Mouse (Mus musculus): ENCODE data around the gene Ociad1. TPM values are rescaled to one million over a fixed set of nuclear protein-coding genes. Genes with fewer than 3 reads are reported as not detected.
A peak's percentile ranks its signal among the peaks of the same experiment; 100 is the strongest.
"Not testable (repeated sequence)": the region's sequence is repeated elsewhere in the genome, so short reads cannot be mapped to it uniquely, and the experiment has no call there.

Ociad1 gene
- polyA plus RNA-seq, 1 experiment from 2014 or later, result 148 TPM

DNA sequence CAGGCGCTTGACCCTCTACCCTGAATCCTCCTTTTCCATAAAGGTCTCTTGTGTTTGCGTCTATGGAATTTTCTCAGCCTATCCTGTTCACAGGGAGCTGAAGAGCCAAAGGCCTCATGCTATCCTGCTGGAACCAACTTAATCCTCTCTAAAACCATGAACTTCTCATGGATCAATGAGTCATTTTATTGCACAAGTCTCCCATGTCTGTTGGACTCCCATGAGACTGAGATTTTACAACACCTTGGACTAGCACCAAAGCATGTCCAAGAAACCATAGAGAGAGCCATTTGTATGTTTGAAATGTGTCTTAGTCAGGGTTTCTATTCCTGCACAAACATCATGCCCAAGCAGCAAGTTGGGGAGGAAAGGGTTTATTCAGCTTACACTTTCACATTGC is 22.1 kb downstream of the Ociad1 start:
- Histone ChIP-seq H3K27ac (ENCODE audit: low read depth, low read length) (no peak overlapping the region), H3K9ac (ENCODE audit: low read depth, low read length) (no peak overlapping the region), H3K4me3 (ENCODE audit: low read depth, low read length) (no peak overlapping the region), H3K9me3 (ENCODE audit: control insufficient read depth, low read length) (no peaks in the 10 kb centered on the region), H3K36me3 (ENCODE audit: control insufficient read depth, insufficient read depth, low read length) (peaks cover 14% of the 10 kb centered on the region; the same call in 1 of the 2 replicates), H3K4me1 (replicated peaks; ENCODE audit: control insufficient read depth, insufficient read depth, low read length) (no peaks in the 10 kb centered on the region), H3K27me3 (ENCODE audit: control insufficient read depth, insufficient read depth, low read length) (no peaks in the 10 kb centered on the region), H3K4me2 (replicated peaks; ENCODE audit: low read depth, low read length) (no peak overlapping the region)
- WGBS, result 98% methylated on average over 2 of the region's 2 CpGs
- ATAC-seq (ENCODE audit: low FRiP score) (no peak), DNase-seq (ENCODE audit: low spot score) (no peak)

DNA sequence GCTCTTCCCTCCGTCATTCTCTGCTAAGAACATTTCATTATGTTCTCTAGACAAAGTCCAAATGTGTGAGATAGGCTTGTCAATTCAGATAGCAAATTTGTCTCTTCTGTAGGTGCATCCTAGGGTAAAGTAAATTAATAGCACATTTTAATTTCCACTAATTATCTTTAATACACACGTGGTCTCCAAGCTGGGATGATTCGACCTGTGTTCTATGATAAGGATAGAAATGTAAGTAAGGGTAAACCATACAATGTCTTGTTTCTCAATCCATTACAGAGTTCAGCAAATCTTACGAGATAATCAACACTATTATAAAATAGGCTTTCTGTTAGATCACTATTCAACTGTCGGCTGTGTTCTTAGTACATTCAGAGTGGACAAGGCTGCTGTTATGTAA is 26.7 kb downstream of the Ociad1 start:
- 93% methylated on average over 5 of the region's 5 CpGs for WGBS
- no peak for ATAC-seq (ENCODE audit: low FRiP score)

DNA sequence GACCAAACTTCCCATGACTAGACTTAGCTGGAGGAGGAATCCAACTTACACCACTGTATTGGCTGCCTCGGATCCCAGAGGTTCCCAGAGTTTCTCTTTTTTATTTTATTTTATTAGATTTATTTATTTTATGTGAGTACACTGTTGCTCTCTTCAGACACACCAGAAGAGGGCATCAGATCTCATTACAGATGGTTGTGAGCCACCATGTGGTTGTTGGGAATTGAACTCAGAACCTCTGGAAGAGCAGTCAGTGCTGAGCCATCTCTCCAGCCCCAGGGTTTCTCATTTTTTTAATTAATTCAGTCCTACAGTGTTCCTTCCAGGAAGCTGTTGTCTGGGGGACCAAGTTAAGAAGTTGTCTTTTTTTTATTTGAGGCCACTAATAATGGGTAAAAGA is 30.1 kb downstream of the Ociad1 start:
- H3K4me1 ChIP-seq (replicated peaks; ENCODE audit: control insufficient read depth, insufficient read depth, low read length); H3K9ac ChIP-seq (ENCODE audit: low read depth, low read length); ATAC-seq (ENCODE audit: low FRiP score); DNase-seq (ENCODE audit: low spot score); H3K4me2 ChIP-seq (replicated peaks; ENCODE audit: low read depth, low read length); H3K27me3 ChIP-seq (ENCODE audit: control insufficient read depth, insufficient read depth, low read length); H3K4me3 ChIP-seq (ENCODE audit: low read depth, low read length); H3K9me3 ChIP-seq (ENCODE audit: control insufficient read depth, low read length); H3K36me3 ChIP-seq (ENCODE audit: control insufficient read depth, insufficient read depth, low read length); H3K27ac ChIP-seq (ENCODE audit: low read depth, low read length): not testable (repeated sequence)
- 88% methylated on average over 1 of the region's 1 CpGs for WGBS

More for the DNA sequence above, 26.7 kb downstream of the Ociad1 start:
- Histone ChIP-seq H3K9ac (ENCODE audit: low read depth, low read length) (no peak overlapping the region), H3K4me2 (replicated peaks; ENCODE audit: low read depth, low read length) (no peak overlapping the region), H3K4me1 (replicated peaks; ENCODE audit: control insufficient read depth, insufficient read depth, low read length) (no peaks in the 10 kb centered on the region), H3K4me3 (ENCODE audit: low read depth, low read length) (no peak overlapping the region), H3K9me3 (ENCODE audit: control insufficient read depth, low read length) (no peaks in the 10 kb centered on the region), H3K27me3 (ENCODE audit: control insufficient read depth, insufficient read depth, low read length) (no peaks in the 10 kb centered on the region), H3K27ac (ENCODE audit: low read depth, low read length) (no peak overlapping the region), H3K36me3 (ENCODE audit: control insufficient read depth, insufficient read depth, low read length) (0 out of 2 replicates have a peak, but pooled peaks cover 5% of the 10 kb centered on the region)
- DNase-seq (ENCODE audit: low spot score), result no peak

DNA sequence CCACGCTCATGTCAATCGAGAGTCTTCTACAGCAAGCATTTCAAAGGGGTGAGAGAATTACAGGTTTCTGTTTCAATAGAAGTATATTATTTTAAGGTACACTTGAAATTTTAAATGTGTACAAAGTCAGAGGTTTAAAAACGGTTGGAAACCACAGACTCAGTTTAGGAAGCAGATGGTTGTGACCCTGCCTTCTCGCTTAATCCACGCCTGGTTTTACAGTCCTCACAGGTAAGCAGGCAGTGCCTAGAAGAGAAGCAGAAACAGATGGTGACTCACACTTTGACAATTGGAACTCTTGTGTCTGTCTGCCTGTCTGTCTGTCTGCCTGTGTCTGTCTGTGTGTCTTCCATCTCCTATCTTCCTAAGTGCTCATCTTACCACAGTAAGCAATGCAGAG is 31.0 kb downstream of the Ociad1 start:
- no peak overlapping the region for H3K27ac ChIP-seq (ENCODE audit: low read depth, low read length)
- ATAC-seq (ENCODE audit: low FRiP score), result no peak
- 84% methylated on average over 5 of the region's 5 CpGs for WGBS
- no peak overlapping the region for H3K9ac ChIP-seq (ENCODE audit: low read depth, low read length)
- DNase-seq (ENCODE audit: low spot score), result no peak
- no peaks in the 10 kb centered on the region for H3K36me3 ChIP-seq (ENCODE audit: control insufficient read depth, insufficient read depth, low read length)
- no peaks in the 10 kb centered on the region for H3K4me1 ChIP-seq (replicated peaks; ENCODE audit: control insufficient read depth, insufficient read depth, low read length)
- no peaks in the 10 kb centered on the region for H3K9me3 ChIP-seq (ENCODE audit: control insufficient read depth, low read length)
- no peaks in the 10 kb centered on the region for H3K27me3 ChIP-seq (ENCODE audit: control insufficient read depth, insufficient read depth, low read length)
- no peak overlapping the region for H3K4me3 ChIP-seq (ENCODE audit: low read depth, low read length)
- no peak overlapping the region for H3K4me2 ChIP-seq (replicated peaks; ENCODE audit: low read depth, low read length)

DNA sequence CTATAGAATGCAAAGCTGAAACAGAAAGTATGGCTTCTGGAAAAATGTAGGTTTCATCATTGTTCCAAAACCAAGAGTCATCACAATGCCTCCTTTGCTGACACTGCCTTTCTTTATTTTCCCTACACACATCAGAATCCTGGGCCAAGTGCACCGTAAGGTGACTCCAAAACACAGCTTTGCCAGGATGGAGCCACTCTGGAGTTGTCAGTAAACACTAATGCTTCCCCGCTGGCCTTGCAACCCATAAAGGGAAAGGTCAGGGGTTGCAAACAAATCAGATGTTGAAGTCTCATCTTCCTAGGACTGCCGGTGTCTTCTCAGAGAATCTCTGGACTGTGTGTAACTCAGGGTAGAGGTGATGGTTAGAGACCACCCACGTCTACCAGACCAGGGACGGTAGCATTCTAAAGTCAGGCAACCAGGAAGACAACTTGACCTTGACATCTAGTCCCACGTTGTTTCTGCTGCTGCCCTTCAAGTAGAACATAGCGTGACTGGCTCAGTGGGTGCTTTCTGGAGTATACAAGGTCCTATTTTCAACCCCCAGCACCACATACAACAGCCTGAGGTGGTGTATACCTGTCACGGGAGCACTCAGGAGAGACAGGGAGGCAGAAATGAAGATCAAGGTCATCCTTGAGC is 32.1 kb downstream of the Ociad1 start:
- Histone ChIP-seq H3K9ac (ENCODE audit: low read depth, low read length) (no peak overlapping the region), H3K36me3 (ENCODE audit: control insufficient read depth, insufficient read depth, low read length) (no peaks in the 10 kb centered on the region), H3K9me3 (ENCODE audit: control insufficient read depth, low read length) (no peaks in the 10 kb centered on the region), H3K4me1 (replicated peaks; ENCODE audit: control insufficient read depth, insufficient read depth, low read length) (no peaks in the 10 kb centered on the region), H3K27me3 (ENCODE audit: control insufficient read depth, insufficient read depth, low read length) (no peaks in the 10 kb centered on the region), H3K4me3 (ENCODE audit: low read depth, low read length) (no peak overlapping the region), H3K27ac (ENCODE audit: low read depth, low read length) (no peak overlapping the region), H3K4me2 (replicated peaks; ENCODE audit: low read depth, low read length) (no peak overlapping the region)
- no peak for DNase-seq (ENCODE audit: low spot score)
- ATAC-seq (ENCODE audit: low FRiP score), result no peak
- WGBS, result 86% methylated on average over 8 of the region's 8 CpGs

DNA sequence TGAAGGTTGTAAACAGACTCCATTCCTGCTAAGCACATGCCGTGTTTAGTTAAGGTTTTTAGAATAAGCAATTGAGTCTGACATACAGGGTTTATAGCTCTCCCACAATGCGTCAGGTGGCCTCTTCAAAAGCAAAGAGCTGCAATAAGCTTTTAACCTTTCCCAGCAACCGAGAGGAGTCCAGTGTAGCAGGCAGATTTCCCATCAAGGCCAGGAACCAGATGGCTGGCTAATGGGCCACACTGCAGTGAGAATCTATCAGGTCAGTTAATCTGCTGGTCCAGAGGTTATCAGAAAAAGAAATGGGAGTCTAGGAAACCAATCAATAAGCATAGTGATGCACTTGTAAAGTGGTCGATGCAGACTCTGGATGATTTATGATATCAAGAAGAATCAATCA is 38.4 kb downstream of the Ociad1 start:
- Histone ChIP-seq H3K4me3 (ENCODE audit: low read depth, low read length) (no peak overlapping the region), H3K9ac (ENCODE audit: low read depth, low read length) (no peak overlapping the region), H3K36me3 (ENCODE audit: control insufficient read depth, insufficient read depth, low read length) (no peaks in the 10 kb centered on the region), H3K9me3 (ENCODE audit: control insufficient read depth, low read length) (no peaks in the 10 kb centered on the region), H3K27me3 (ENCODE audit: control insufficient read depth, insufficient read depth, low read length) (no peaks in the 10 kb centered on the region), H3K4me1 (replicated peaks; ENCODE audit: control insufficient read depth, insufficient read depth, low read length) (no peaks in the 10 kb centered on the region), H3K27ac (ENCODE audit: low read depth, low read length) (no peak overlapping the region), H3K4me2 (replicated peaks; ENCODE audit: low read depth, low read length) (no peak overlapping the region)
- WGBS, result 74% methylated on average over 4 of the region's 4 CpGs
- ATAC-seq (ENCODE audit: low FRiP score) (no peak), DNase-seq (ENCODE audit: low spot score) (no peak)

DNA sequence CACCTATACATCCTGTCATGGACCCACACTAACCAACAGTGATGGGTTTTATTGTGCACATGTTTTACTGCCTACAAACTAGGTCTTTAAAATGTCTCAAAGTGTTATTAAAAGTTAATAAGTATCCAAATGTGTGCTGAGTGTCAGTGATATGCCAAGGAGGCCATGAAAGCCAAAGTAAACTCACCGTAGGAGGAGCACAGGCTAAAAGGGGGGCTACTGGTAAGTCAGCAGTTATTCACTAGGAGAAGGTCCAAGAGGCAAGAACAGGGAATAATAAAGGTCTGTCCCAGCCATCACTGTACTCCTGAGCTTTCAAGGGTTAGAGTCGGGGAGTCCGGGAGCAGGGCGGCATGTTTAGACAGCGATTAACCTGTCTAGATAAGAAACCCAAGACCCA is 43.9 kb downstream of the Ociad1 start:
- H3K4me2 ChIP-seq (replicated peaks; ENCODE audit: low read depth, low read length), result no peak overlapping the region
- H3K4me1 ChIP-seq (replicated peaks; ENCODE audit: control insufficient read depth, insufficient read depth, low read length), result no peaks in the 10 kb centered on the region
- H3K4me3 ChIP-seq (ENCODE audit: low read depth, low read length), result no peak overlapping the region
- H3K9ac ChIP-seq (ENCODE audit: low read depth, low read length), result no peak overlapping the region
- ATAC-seq (ENCODE audit: low FRiP score) (no peak), DNase-seq (ENCODE audit: low spot score) (no peak)
- no peaks in the 10 kb centered on the region for H3K9me3 ChIP-seq (ENCODE audit: control insufficient read depth, low read length)
- H3K36me3 ChIP-seq (ENCODE audit: control insufficient read depth, insufficient read depth, low read length), result no peaks in the 10 kb centered on the region
- WGBS, result 86% methylated on average over 5 of the region's 5 CpGs
- no peak overlapping the region for H3K27ac ChIP-seq (ENCODE audit: low read depth, low read length)
- no peaks in the 10 kb centered on the region for H3K27me3 ChIP-seq (ENCODE audit: control insufficient read depth, insufficient read depth, low read length)

DNA sequence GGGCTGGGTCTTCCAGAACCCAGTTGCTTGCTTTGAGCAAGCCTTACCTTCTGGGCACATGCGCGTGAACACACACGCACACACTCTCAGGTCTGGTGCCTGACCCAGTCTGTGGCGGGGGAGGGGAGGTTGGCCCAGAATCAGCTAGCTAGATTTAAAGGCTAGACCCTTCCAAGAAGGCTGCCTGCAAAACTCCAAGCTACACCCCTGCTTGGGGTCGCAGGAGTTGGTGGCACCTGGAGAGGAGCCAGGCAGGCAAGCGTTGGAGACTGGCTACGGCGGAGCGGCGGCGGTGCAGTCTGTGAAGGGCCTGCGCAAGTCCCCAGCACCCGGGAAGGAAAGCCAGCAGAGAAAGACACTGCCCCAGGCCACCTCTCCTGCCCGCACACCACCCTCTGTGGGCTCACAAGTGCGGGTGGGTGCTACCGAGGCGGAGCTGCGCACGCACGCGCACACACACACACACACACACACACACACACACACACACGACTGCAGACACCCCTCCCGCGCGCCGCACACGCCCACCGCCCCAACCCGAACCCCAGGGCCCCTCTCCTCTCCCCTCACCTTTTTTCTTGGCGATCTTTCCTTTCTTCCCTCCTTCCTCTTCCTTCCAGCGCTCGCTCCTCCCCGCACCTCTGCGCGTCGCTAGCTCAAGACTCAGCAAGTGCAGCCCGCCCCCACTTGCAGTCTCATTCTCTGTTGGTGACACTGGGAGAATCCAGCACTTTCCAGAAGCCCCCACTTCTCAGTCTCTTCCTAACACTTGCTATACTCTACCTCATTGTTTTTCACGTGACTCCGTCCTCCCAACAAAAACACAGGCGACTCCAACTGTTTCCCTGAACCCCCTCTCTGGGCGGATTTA is 45.6 kb downstream of the Ociad1 start:
- peak overlapping the region; percentile 52 for H3K4me3 ChIP-seq (ENCODE audit: low read depth, low read length)
- no peaks in the 10 kb centered on the region for H3K9me3 ChIP-seq (ENCODE audit: control insufficient read depth, low read length)
- no peak overlapping the region; the same call in 1 of the 2 replicates for H3K27ac ChIP-seq (ENCODE audit: low read depth, low read length)
- ATAC-seq (ENCODE audit: low FRiP score) (peak; percentile 73), DNase-seq (ENCODE audit: low spot score) (peak; percentile 58)
- H3K4me1 ChIP-seq (replicated peaks; ENCODE audit: control insufficient read depth, insufficient read depth, low read length), result no peaks in the 10 kb centered on the region
- no peaks in the 10 kb centered on the region for H3K36me3 ChIP-seq (ENCODE audit: control insufficient read depth, insufficient read depth, low read length)
- H3K27me3 ChIP-seq (ENCODE audit: control insufficient read depth, insufficient read depth, low read length), result no peaks in the 10 kb centered on the region
- H3K9ac ChIP-seq (ENCODE audit: low read depth, low read length), result peak overlapping the region; percentile 83
- 7% methylated on average over 26 of the region's 41 CpGs for WGBS
- peak overlapping the region; percentile 83 for H3K4me2 ChIP-seq (replicated peaks; ENCODE audit: low read depth, low read length)

DNA sequence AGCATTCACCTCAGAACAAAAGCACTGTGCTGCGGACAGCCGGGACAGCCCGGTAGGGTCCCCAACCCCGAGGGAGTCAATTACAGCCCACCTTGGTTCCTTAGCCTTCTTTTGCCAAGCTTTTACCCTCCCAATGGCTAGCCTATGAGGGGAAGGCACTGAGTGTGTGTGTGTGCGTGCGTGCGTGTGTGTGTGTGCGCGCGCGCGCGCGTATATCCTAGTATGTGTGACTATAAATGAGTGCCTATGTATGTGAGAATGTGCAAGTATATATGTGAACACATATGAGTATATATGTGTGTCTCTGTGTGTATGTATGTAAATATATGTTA is 46.2 kb downstream of the Ociad1 start:
- Histone ChIP-seq H3K9ac (ENCODE audit: low read depth, low read length) (peak overlapping the region; percentile 83), H3K9me3 (ENCODE audit: control insufficient read depth, low read length) (no peaks in the 10 kb centered on the region), H3K4me3 (ENCODE audit: low read depth, low read length) (peak overlapping the region; percentile 52), H3K27me3 (ENCODE audit: control insufficient read depth, insufficient read depth, low read length) (no peaks in the 10 kb centered on the region), H3K36me3 (ENCODE audit: control insufficient read depth, insufficient read depth, low read length) (no peaks in the 10 kb centered on the region), H3K4me1 (replicated peaks; ENCODE audit: control insufficient read depth, insufficient read depth, low read length) (no peaks in the 10 kb centered on the region), H3K4me2 (replicated peaks; ENCODE audit: low read depth, low read length) (peak overlapping the region; percentile 83), H3K27ac (ENCODE audit: low read depth, low read length) (no peak overlapping the region)
- peak; percentile 51 for DNase-seq (ENCODE audit: low spot score)
- WGBS, result 48% methylated on average over 14 of the region's 14 CpGs
- ATAC-seq (ENCODE audit: low FRiP score), result peak; percentile 72
